8 mouse cellular contexts compared by ENCODE assay signal in the genomic region with DNA sequence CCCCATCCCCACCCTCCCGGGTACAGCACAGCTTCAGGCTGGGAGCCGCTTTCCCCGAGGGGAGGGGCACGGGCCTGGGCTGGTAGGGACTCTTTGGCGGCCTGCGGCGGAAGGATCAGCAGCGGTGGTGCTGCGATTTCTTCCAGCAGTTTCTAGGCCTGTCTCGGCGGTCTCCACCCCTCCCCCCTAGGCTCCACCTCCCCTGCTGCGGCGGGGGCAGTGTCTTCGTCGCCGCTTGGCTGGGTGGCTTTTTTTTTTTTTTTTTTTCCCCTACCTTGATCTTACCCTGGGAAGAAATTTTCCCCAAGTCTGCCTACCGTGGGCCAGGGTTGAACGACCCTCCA. TPM values are rescaled to one million over a fixed set of nuclear protein-coding genes. Genes with fewer than 3 reads are reported as not detected.
DNase-seq lines count a peak whose midpoint lies in the region; ATAC-seq and TF ChIP-seq lines count a peak whose summit lies in the region.

No protein-coding gene starts in this region.

- intact Hi-C loops in heart, adult 2 months (cut with DNase I), result loop anchor here (1.0 to 5.0 kb wide), 2 partner anchors 11 to 454 kb away; no protein-coding TSS in a partner anchor

- peak; percentile 100 for TF ChIP-seq EP300 in heart, adult 2 months (IDR thresholded peaks at IDR 0.05; ENCODE audit: insufficient read depth, low read depth, low read length)

- DNase-seq in 416B (ENCODE audit: low read depth), result peak; percentile 97
- DNase-seq in adrenal gland, postnatal 4 days (ENCODE audit: low spot score in 2 of 2), result peak; percentile 92 to 95
- peak; percentile 96 to 99 for DNase-seq in heart, adult 2 months
- DNase-seq in kidney, adult 8-10 months, result peak; percentile 97 to 99
- peak; percentile 89 to 93 for DNase-seq in spleen, adult 2 months (ENCODE audit: low read depth in 1 of 2, low spot score in 2 of 2)

- TF ChIP-seq POLR2A in heart, adult 2 months (IDR thresholded peaks at IDR 0.05; ENCODE audit: insufficient read depth, low read depth, low read length), result peak; percentile 58; the same call in 1 of the 2 replicates
- 0 out of 2 replicates have a peak, but pooled peaks have one; percentile 8 for TF ChIP-seq POLR2A in spleen, adult 2 months (IDR thresholded peaks at IDR 0.05; ENCODE audit: low read depth, low read length)

- no peaks in the 10 kb centered on the region for H3K79me2 ChIP-seq in heart, adult 2 months (replicated peaks; ENCODE audit: control insufficient read depth, insufficient read depth, low read length)

- peak overlapping the region; percentile 82 for H3K4me2 ChIP-seq in embryonic facial prominence, embryonic 13.5 days
- peak overlapping the region; percentile 82 for H3K4me2 ChIP-seq in limb, embryonic 13.5 days (replicated peaks)
- peak overlapping the region; percentile 76 for H3K4me2 ChIP-seq in midbrain, embryonic 15.5 days

- no peaks in the 10 kb centered on the region for H3K9me3 ChIP-seq in embryonic facial prominence, embryonic 13.5 days
- H3K9me3 ChIP-seq in limb, embryonic 13.5 days, result no peaks in the 10 kb centered on the region
- no peaks in the 10 kb centered on the region for H3K9me3 ChIP-seq in midbrain, embryonic 15.5 days

- under 1% methylated on average over 18 of the region's 18 CpGs for WGBS in embryonic facial prominence, embryonic 13.5 days
- WGBS in heart, adult 2 months, result under 1% methylated on average over 18 of the region's 18 CpGs
- WGBS in limb, embryonic 13.5 days, result 0% methylated on average over 18 of the region's 18 CpGs
- WGBS in midbrain, embryonic 15.5 days, result under 1% methylated on average over 18 of the region's 18 CpGs
- under 1% methylated on average over 16 of the region's 18 CpGs for WGBS in spleen, adult 2 months

- H3K4me3 ChIP-seq in embryonic facial prominence, embryonic 13.5 days, result peak overlapping the region; percentile 99
- H3K4me3 ChIP-seq in heart, adult 2 months, result peak overlapping the region; percentile 97
- H3K4me3 ChIP-seq in limb, embryonic 13.5 days, result peak overlapping the region; percentile 100
- peak overlapping the region; percentile 88 for H3K4me3 ChIP-seq in midbrain, embryonic 15.5 days
- H3K4me3 ChIP-seq in spleen, adult 2 months (ENCODE audit: extremely low read depth, insufficient read depth, insufficient read length), result peak overlapping the region; percentile 94

- H3K27me3 ChIP-seq in embryonic facial prominence, embryonic 13.5 days, result no peaks in the 10 kb centered on the region
- H3K27me3 ChIP-seq in heart, adult 2 months (ENCODE audit: control insufficient read depth, insufficient read depth, low read length), result no peaks in the 10 kb centered on the region
- no peaks in the 10 kb centered on the region for H3K27me3 ChIP-seq in limb, embryonic 13.5 days
- H3K27me3 ChIP-seq in midbrain, embryonic 15.5 days (replicated peaks), result no peaks in the 10 kb centered on the region
- H3K27me3 ChIP-seq in spleen, adult 2 months (ENCODE audit: control insufficient read depth, insufficient read depth, low read length), result no peaks in the 10 kb centered on the region

- H3K9ac ChIP-seq in embryonic facial prominence, embryonic 13.5 days, result peak overlapping the region; percentile 100
- peak overlapping the region; percentile 94 for H3K9ac ChIP-seq in heart, adult 2 months (ENCODE audit: low read depth, low read length)
- peak overlapping the region; percentile 88 for H3K9ac ChIP-seq in limb, embryonic 13.5 days
- H3K9ac ChIP-seq in midbrain, embryonic 15.5 days, result peak overlapping the region; percentile 96

- peak; percentile 54 for ATAC-seq in embryonic facial prominence, embryonic 13.5 days (ENCODE audit: insufficient number of reproducible peaks, insufficient read depth, low FRiP score, low TSS enrichment, low read depth)
- peak; percentile 63 for ATAC-seq in limb, embryonic 13.5 days (ENCODE audit: low FRiP score, low read depth)
- peak; percentile 78 for ATAC-seq in midbrain, embryonic 15.5 days (replicated peaks)

- no peak for TF ChIP-seq CTCF in heart, adult 2 months (IDR thresholded peaks at IDR 0.05)
- no peak for TF ChIP-seq CTCF in spleen, adult 2 months (IDR thresholded peaks at IDR 0.05; ENCODE audit: extremely low read depth, insufficient read depth, insufficient read length, insufficient replicate concordance)

- peak overlapping the region; percentile 98 for H3K27ac ChIP-seq in embryonic facial prominence, embryonic 13.5 days
- H3K27ac ChIP-seq in heart, adult 2 months, result peak overlapping the region; percentile 100
- peak overlapping the region; percentile 98 for H3K27ac ChIP-seq in limb, embryonic 13.5 days
- H3K27ac ChIP-seq in midbrain, embryonic 15.5 days, result peak overlapping the region; percentile 97
- H3K27ac ChIP-seq in spleen, adult 2 months (ENCODE audit: insufficient read depth, low read length), result peak overlapping the region; percentile 99

- peaks cover 28% of the 10 kb centered on the region for H3K4me1 ChIP-seq in embryonic facial prominence, embryonic 13.5 days
- H3K4me1 ChIP-seq in heart, adult 2 months (ENCODE audit: control insufficient read depth, insufficient read depth, low read length), result peaks cover 4% of the 10 kb centered on the region
- H3K4me1 ChIP-seq in limb, embryonic 13.5 days, result peaks cover 34% of the 10 kb centered on the region
- H3K4me1 ChIP-seq in midbrain, embryonic 15.5 days, result peaks cover 39% of the 10 kb centered on the region
- peaks cover 8% of the 10 kb centered on the region; the same call in 1 of the 2 replicates for H3K4me1 ChIP-seq in spleen, adult 2 months (ENCODE audit: control insufficient read depth, insufficient read depth, insufficient read length)

- H3K36me3 ChIP-seq in embryonic facial prominence, embryonic 13.5 days, result peaks cover 32% of the 10 kb centered on the region
- peaks cover 14% of the 10 kb centered on the region for H3K36me3 ChIP-seq in heart, adult 2 months (ENCODE audit: control insufficient read depth, insufficient read depth, low read length)
- peaks cover 30% of the 10 kb centered on the region for H3K36me3 ChIP-seq in limb, embryonic 13.5 days
- H3K36me3 ChIP-seq in midbrain, embryonic 15.5 days (replicated peaks), result peaks cover 28% of the 10 kb centered on the region
- H3K36me3 ChIP-seq in spleen, adult 2 months (ENCODE audit: control insufficient read depth, insufficient read depth, low read length), result peaks cover 26% of the 10 kb centered on the region

RNA-seq across cellular contexts. Expression of gene Hsp90ab1, which starts 0.7 kb away (rescaled TPM):
- 1,000 to 10,000 TPM; 1,575 to 1,663 TPM for total RNA-seq in adrenal gland, postnatal 4 days (2021)
- polyA plus RNA-seq in embryonic facial prominence, embryonic 13.5 days (2015; fragmentation: Nextera tagmentation; extraction: Ambion mirVana), result 1,480 and 1,606 TPM in 2 replicates
- total RNA-seq in heart, adult 2 months (2021), result 1,000 to 10,000 TPM; 1,183 to 1,319 TPM
- polyA plus RNA-seq in heart, adult 2 months (2012; rRNA removed), result 464 and 736 TPM in 2 replicates
- 1,635 and 1,682 TPM in 2 replicates for polyA plus RNA-seq in limb, embryonic 13.5 days (2015; fragmentation: Nextera tagmentation; extraction: Ambion mirVana)
- polyA plus RNA-seq in midbrain, embryonic 15.5 days (2015; fragmentation: Nextera tagmentation; extraction: Ambion mirVana), result 1,488 and 1,537 TPM in 2 replicates
- polyA plus RNA-seq in spleen, adult 2 months (2012; rRNA removed), result 194 and 202 TPM in 2 replicates

RNA-seq across cellular contexts. Expression of gene Slc35b2, which starts 10.1 kb away (rescaled TPM):
- total RNA-seq in adrenal gland, postnatal 4 days (2021), result 10 to 100 TPM; 69.2 to 71.8 TPM
- polyA plus RNA-seq in embryonic facial prominence, embryonic 13.5 days (2015; fragmentation: Nextera tagmentation; extraction: Ambion mirVana), result 104 and 122 TPM in 2 replicates
- 10 to 100 TPM; 23.4 to 24.0 TPM for total RNA-seq in heart, adult 2 months (2021)
- polyA plus RNA-seq in heart, adult 2 months (2012; rRNA removed), result 45.1 and 49.2 TPM in 2 replicates
- 114 and 127 TPM in 2 replicates for polyA plus RNA-seq in limb, embryonic 13.5 days (2015; fragmentation: Nextera tagmentation; extraction: Ambion mirVana)
- 85.5 and 93.4 TPM in 2 replicates for polyA plus RNA-seq in midbrain, embryonic 15.5 days (2015; fragmentation: Nextera tagmentation; extraction: Ambion mirVana)
- polyA plus RNA-seq in spleen, adult 2 months (2012; rRNA removed), result 70.9 and 71.3 TPM in 2 replicates

RNA-seq across cellular contexts. Expression of gene Nfkbie, which starts 18.2 kb away (rescaled TPM):
- 1 to 10 TPM; 3.0 to 4.5 TPM for total RNA-seq in adrenal gland, postnatal 4 days (2021)
- polyA plus RNA-seq in embryonic facial prominence, embryonic 13.5 days (2015; fragmentation: Nextera tagmentation; extraction: Ambion mirVana), result 4.7 TPM in 2 replicates
- total RNA-seq in heart, adult 2 months (2021), result 1 to 10 TPM; 1.1 TPM
- polyA plus RNA-seq in heart, adult 2 months (2012; rRNA removed), result 1.6 and 2.2 TPM in 2 replicates
- 6.2 and 6.3 TPM in 2 replicates for polyA plus RNA-seq in limb, embryonic 13.5 days (2015; fragmentation: Nextera tagmentation; extraction: Ambion mirVana)
- 3.5 and 5.3 TPM in 2 replicates for polyA plus RNA-seq in midbrain, embryonic 15.5 days (2015; fragmentation: Nextera tagmentation; extraction: Ambion mirVana)
- polyA plus RNA-seq in spleen, adult 2 months (2012; rRNA removed), result 50.4 and 65.9 TPM in 2 replicates

RNA-seq across cellular contexts. Expression of gene Tmem151b, which starts 24.3 kb away (rescaled TPM):
- 1 to 10 TPM; 1.7 to 3.7 TPM for total RNA-seq in adrenal gland, postnatal 4 days (2021)
- polyA plus RNA-seq in embryonic facial prominence, embryonic 13.5 days (2015; fragmentation: Nextera tagmentation; extraction: Ambion mirVana), result 7.7 and 10.1 TPM in 2 replicates
- under 1 TPM in 1 of 2 experiments, not detected in 1; 0.07 TPM for total RNA-seq in heart, adult 2 months (2021)
- polyA plus RNA-seq in heart, adult 2 months (2012; rRNA removed), result 0.04 and 0.06 TPM in 2 replicates
- 10.0 and 10.5 TPM in 2 replicates for polyA plus RNA-seq in limb, embryonic 13.5 days (2015; fragmentation: Nextera tagmentation; extraction: Ambion mirVana)
- 32.1 and 33.9 TPM in 2 replicates for polyA plus RNA-seq in midbrain, embryonic 15.5 days (2015; fragmentation: Nextera tagmentation; extraction: Ambion mirVana)
- 2.3 and 2.8 TPM in 2 replicates for polyA plus RNA-seq in spleen, adult 2 months (2012; rRNA removed)

RNA-seq across cellular contexts. Expression of gene Slc29a1, which starts 25.7 kb away (rescaled TPM):
- total RNA-seq in adrenal gland, postnatal 4 days (2021), result 100 to 1,000 TPM; 138 to 145 TPM
- 69.8 and 77.4 TPM in 2 replicates for polyA plus RNA-seq in embryonic facial prominence, embryonic 13.5 days (2015; fragmentation: Nextera tagmentation; extraction: Ambion mirVana)
- total RNA-seq in heart, adult 2 months (2021), result 10 to 100 TPM; 80.3 to 84.6 TPM
- polyA plus RNA-seq in heart, adult 2 months (2012; rRNA removed), result 160 and 184 TPM in 2 replicates
- 74.0 and 83.4 TPM in 2 replicates for polyA plus RNA-seq in limb, embryonic 13.5 days (2015; fragmentation: Nextera tagmentation; extraction: Ambion mirVana)
- 30.7 and 33.0 TPM in 2 replicates for polyA plus RNA-seq in midbrain, embryonic 15.5 days (2015; fragmentation: Nextera tagmentation; extraction: Ambion mirVana)
- 108 and 122 TPM in 2 replicates for polyA plus RNA-seq in spleen, adult 2 months (2012; rRNA removed)

Comparison
In these comparisons a context has a peak if more than half of its experiments do, and no peak if none do; other contexts are left out.
1. Peak in every context shown above with its lines: DNase-seq, ATAC-seq, H3K4me3 ChIP-seq and H3K27ac ChIP-seq.